Mouse (Mus musculus) myocyte (in vitro differentiated cells): Measurements from ENCODE around the gene Gabbr2. TPM values are rescaled to one million over a fixed set of nuclear protein-coding genes. Genes with fewer than 3 reads are reported as not detected.

Experiments
- H3K27me3 ChIP-seq: one replicate; pipeline ENCODE4 v1.6.1; 2011; ENCODE audit not compliant: control insufficient read depth, insufficient read depth, insufficient read length
- H3K36me3 ChIP-seq: one replicate; pipeline ENCODE4 v1.6.1; 2011; ENCODE audit not compliant: control insufficient read depth, insufficient read depth
- H3K4me2 ChIP-seq: one replicate; pipeline ENCODE4 v1.6.1; 2011; ENCODE audit warnings: low read depth, control low read depth
- H3K4me3 ChIP-seq: one replicate; pipeline ENCODE4 v1.5.1; 2011; ENCODE audit warnings: mild to moderate bottlenecking, control low read depth, moderate library complexity
- H3K79me2 ChIP-seq: one replicate; pipeline ENCODE4 v1.6.1; 2011; ENCODE audit not compliant: control insufficient read depth, insufficient read depth
- H3ac ChIP-seq: one replicate; pipeline ENCODE4 v1.6.1; 2011; ENCODE audit not compliant: control insufficient read depth, insufficient read length
- CEBPB ChIP-seq: IDR thresholded peaks from 2 replicates; pipeline ENCODE4 v1.6.1; 2011; ENCODE audit warnings: mild to moderate bottlenecking, moderate library complexity; ENCODE audit not compliant: poor library complexity, insufficient read depth, severe bottlenecking
- E2F4 ChIP-seq: IDR thresholded peaks from one replicate; pipeline ENCODE4 v1.6.1; 2011; ENCODE audit warnings: mild to moderate bottlenecking, control low read depth, moderate library complexity; ENCODE audit not compliant: insufficient read depth
- MAX ChIP-seq: IDR thresholded peaks from one replicate; pipeline ENCODE4 v1.6.1; 2011; ENCODE audit warnings: low read depth, mild to moderate bottlenecking, control low read depth
- MYOD1 ChIP-seq, 3 experiments: IDR thresholded peaks; one replicate each; pipeline ENCODE4 v1.6.1; 2011; ENCODE audit warnings: control low read depth in 2 of 3, low read depth in 2 of 3, mild to moderate bottlenecking in 2 of 3, moderate library complexity in 1 of 3; ENCODE audit not compliant: insufficient read length in 2 of 3, control insufficient read depth in 1 of 3
- MYOG ChIP-seq, 3 experiments: IDR thresholded peaks; one replicate each; pipeline ENCODE4 v1.6.1; 2011; ENCODE audit warnings: control low read depth in 2 of 3, low read depth in 2 of 3, mild to moderate bottlenecking in 2 of 3; ENCODE audit not compliant: insufficient read length in 2 of 3, control insufficient read depth in 1 of 3, insufficient read depth in 1 of 3
- POLR2A ChIP-seq: IDR thresholded peaks from one replicate; pipeline ENCODE4 v1.6.1; 2011; ENCODE audit warnings: low read depth, mild to moderate bottlenecking, control low read depth, moderate library complexity; ENCODE audit not compliant: insufficient read length
- POLR2AphosphoS2 ChIP-seq: IDR thresholded peaks from one replicate; pipeline ENCODE4 v1.6.1; 2011; ENCODE audit warnings: low read depth, control low read depth; ENCODE audit not compliant: insufficient read length
- REST ChIP-seq: IDR thresholded peaks from one replicate; pipeline ENCODE4 v1.6.1; 2011; ENCODE audit warnings: mild to moderate bottlenecking, control low read depth, moderate library complexity; ENCODE audit not compliant: insufficient read depth, insufficient read length
- SRF ChIP-seq: IDR thresholded peaks from one replicate; pipeline ENCODE4 v1.6.1; 2011; ENCODE audit warnings: low read depth; ENCODE audit not compliant: control insufficient read depth, insufficient read length
- TCF12 ChIP-seq: IDR thresholded peaks from one replicate; pipeline ENCODE4 v1.6.1; 2011; ENCODE audit warnings: mild to moderate bottlenecking, control low read depth; ENCODE audit not compliant: poor library complexity, insufficient read depth, severe bottlenecking
- TCF3 ChIP-seq: IDR thresholded peaks from one replicate; pipeline ENCODE4 v1.6.1; 2011; ENCODE audit warnings: low read depth, control low read depth; ENCODE audit not compliant: insufficient read length
- USF1 ChIP-seq: IDR thresholded peaks from one replicate; pipeline ENCODE4 v1.6.1; 2011; ENCODE audit warnings: low read depth, mild to moderate bottlenecking, control low read depth, moderate library complexity
- polyA plus RNA-seq: library from polyadenylated mRNA; unstranded; fragments of >200 nt; fragmentation: generic; extraction: Trizol; gene quantifications from one replicate; pipeline ENCODE4 v1.2.1, GENCODE M21; 2012; ENCODE audit warnings: missing spikeins

The Gabbr2 gene
- polyA plus RNA-seq, 1 experiment, result not detected

DNA sequence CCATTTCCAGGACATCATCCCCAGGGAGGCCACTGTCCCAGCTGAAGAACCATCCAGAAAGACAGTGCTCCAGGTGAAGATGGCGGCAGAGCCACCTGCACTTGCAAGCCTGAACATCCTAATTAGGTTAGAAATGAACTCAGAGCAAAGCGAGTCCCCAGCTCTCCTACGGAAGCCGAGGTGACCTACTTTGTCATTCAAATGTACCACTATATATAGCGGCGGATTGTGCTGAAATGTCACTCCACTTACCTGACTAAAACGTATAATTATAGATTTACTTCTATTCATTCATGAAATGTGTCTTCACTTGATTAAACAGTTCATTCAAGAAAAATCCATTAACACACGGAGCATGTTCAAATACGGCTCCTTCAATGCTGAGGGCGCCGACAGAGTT is 170.0 kb downstream of the Gabbr2 start:
- Histone ChIP-seq H3ac (no peak overlapping the region), H3K4me2 (no peak overlapping the region), H3K4me3 (no peak overlapping the region), H3K36me3 (no peaks in the 10 kb centered on the region), H3K79me2 (no peaks in the 10 kb centered on the region), H3K27me3 (no peaks in the 10 kb centered on the region)
- no peak for TF ChIP-seq MYOG (IDR thresholded peaks at IDR 0.05; ENCODE audit: control insufficient read depth in 1 of 3, insufficient read depth in 1 of 3, insufficient read length in 2 of 3, low read depth in 2 of 3)
- TF ChIP-seq REST, result no peak
- TF ChIP-seq TCF12, result no peak
- TF ChIP-seq SRF, result no peak
- no peak for TF ChIP-seq TCF3
- TF ChIP-seq MYOD1 (IDR thresholded peaks at IDR 0.05; ENCODE audit: control insufficient read depth in 1 of 3, insufficient read length in 2 of 3, low read depth in 2 of 3), result no peak
- TF ChIP-seq E2F4, result no peak
- no peak for TF ChIP-seq POLR2A
- TF ChIP-seq MAX, result no peak
- no peak for TF ChIP-seq CEBPB
- TF ChIP-seq POLR2AphosphoS2, result no peak
- no peak for TF ChIP-seq USF1

GRCm38 (mm10) chr4:46814954-46815353 is 176.7 kb downstream of the Gabbr2 start:
- TF ChIP-seq MYOG (IDR thresholded peaks at IDR 0.05; ENCODE audit: control insufficient read depth in 1 of 3, insufficient read depth in 1 of 3, insufficient read length in 2 of 3, low read depth in 2 of 3), result no peak
- no peak for TF ChIP-seq POLR2A
- TF ChIP-seq USF1, result no peak
- no peak for TF ChIP-seq SRF
- TF ChIP-seq TCF3, result no peak
- TF ChIP-seq TCF12, result no peak
- no peak for TF ChIP-seq E2F4
- no peak for TF ChIP-seq MYOD1 (IDR thresholded peaks at IDR 0.05; ENCODE audit: control insufficient read depth in 1 of 3, insufficient read length in 2 of 3, low read depth in 2 of 3)
- H3K36me3 ChIP-seq, result no peaks in the 10 kb centered on the region
- H3K79me2 ChIP-seq, result no peaks in the 10 kb centered on the region
- H3ac ChIP-seq, result no peak overlapping the region
- H3K27me3 ChIP-seq, result no peaks in the 10 kb centered on the region
- H3K4me2 ChIP-seq, result no peak overlapping the region
- no peak overlapping the region for H3K4me3 ChIP-seq

GRCm38 (mm10) chr4:46814236-46814635 is 177.4 kb downstream of the Gabbr2 start:
- no peaks in the 10 kb centered on the region for H3K79me2 ChIP-seq
- H3K4me3 ChIP-seq, result no peak overlapping the region
- no peak for TF ChIP-seq TCF12
- no peak for TF ChIP-seq MAX
- no peak for TF ChIP-seq POLR2A
- TF ChIP-seq POLR2AphosphoS2, result no peak
- TF ChIP-seq SRF, result no peak
- no peak for TF ChIP-seq MYOG (IDR thresholded peaks at IDR 0.05; ENCODE audit: control insufficient read depth in 1 of 3, insufficient read depth in 1 of 3, insufficient read length in 2 of 3, low read depth in 2 of 3)
- no peak for TF ChIP-seq E2F4
- TF ChIP-seq REST, result no peak
- TF ChIP-seq TCF3, result no peak
- TF ChIP-seq MYOD1 (IDR thresholded peaks at IDR 0.05; ENCODE audit: control insufficient read depth in 1 of 3, insufficient read length in 2 of 3, low read depth in 2 of 3), result no peak
- no peak for TF ChIP-seq USF1
- no peak for TF ChIP-seq CEBPB
- H3ac ChIP-seq, result no peak overlapping the region
- H3K36me3 ChIP-seq, result no peaks in the 10 kb centered on the region
- H3K4me2 ChIP-seq, result no peak overlapping the region
- no peaks in the 10 kb centered on the region for H3K27me3 ChIP-seq

GRCm38 (mm10) chr4:46811165-46811564 is 180.5 kb downstream of the Gabbr2 start:
- Histone ChIP-seq H3ac (no peak overlapping the region), H3K79me2 (no peaks in the 10 kb centered on the region), H3K36me3 (no peaks in the 10 kb centered on the region), H3K4me2 (no peak overlapping the region), H3K4me3 (no peak overlapping the region), H3K27me3 (no peaks in the 10 kb centered on the region)
- no peak for TF ChIP-seq MAX
- TF ChIP-seq TCF3, result no peak
- TF ChIP-seq USF1, result no peak
- no peak for TF ChIP-seq MYOG (IDR thresholded peaks at IDR 0.05; ENCODE audit: control insufficient read depth in 1 of 3, insufficient read depth in 1 of 3, insufficient read length in 2 of 3, low read depth in 2 of 3)

GRCm38 (mm10) chr4:46806876-46807275 is 184.8 kb downstream of the Gabbr2 start:
- no peak overlapping the region for H3K4me3 ChIP-seq
- TF ChIP-seq REST (no peak), E2F4 (no peak), TCF12 (no peak), CEBPB (no peak), POLR2A (no peak), POLR2AphosphoS2 (no peak), MYOG (IDR thresholded peaks at IDR 0.05; ENCODE audit: control insufficient read depth in 1 of 3, insufficient read depth in 1 of 3, insufficient read length in 2 of 3, low read depth in 2 of 3) (no peak), MAX (no peak), MYOD1 (IDR thresholded peaks at IDR 0.05; ENCODE audit: control insufficient read depth in 1 of 3, insufficient read length in 2 of 3, low read depth in 2 of 3) (no peak), TCF3 (no peak), SRF (no peak), USF1 (no peak)
- no peak overlapping the region for H3K4me2 ChIP-seq
- no peaks in the 10 kb centered on the region for H3K36me3 ChIP-seq
- no peaks in the 10 kb centered on the region for H3K27me3 ChIP-seq
- no peak overlapping the region for H3ac ChIP-seq
- no peaks in the 10 kb centered on the region for H3K79me2 ChIP-seq
